Mouse (Mus musculus) lung, adult 10 weeks (tissue): ENCODE measurements around the gene Nrg3. TPM values are rescaled to one million over a fixed set of nuclear protein-coding genes. Genes with fewer than 3 reads are reported as not detected.

ENCODE experiments used
- polyA plus RNA-seq: library from polyadenylated mRNA; stranded (reverse); fragments of 350-450 nt; fragmentation: Illumina TruSeq; extraction: RNeasy Lipid Tissue Mini Kit (QIAGEN cat#74804); gene quantifications from one replicate; pipeline ENCODE4 v1.2.3, GENCODE M21; 2014; ENCODE audit warnings: low read depth, low replicate concordance; ENCODE audit not compliant: insufficient read depth

Gene Nrg3
- not detected for polyA plus RNA-seq

GRCm38 (mm10) chr14:39472790-39473761 lies at the start of gene Nrg3:
Gene Nrg3 (minus strand): TSS chr14:39473088.

